Mouse (Mus musculus) G1E (cell line): ENCODE data around the gene Slc29a2.

Source experiments
- CTCF ChIP-seq: IDR thresholded peaks from 2 replicates; pipeline ENCODE4 v1.5.1; 2012; ENCODE audit warnings: low read depth, low read length, inconsistent platforms, mixed read lengths
- GATA1 ChIP-seq: IDR thresholded peaks from 2 replicates; pipeline ENCODE4 v1.6.1; 2012; ENCODE audit warnings: borderline replicate concordance, low read length, inconsistent platforms, mixed read lengths
- POLR2AphosphoS5 ChIP-seq: IDR thresholded peaks from 2 replicates; pipeline ENCODE4 v1.6.1; 2012; ENCODE audit warnings: low read depth, low read length, inconsistent platforms; ENCODE audit not compliant: insufficient replicate concordance

GRCm38 (mm10) chr19:5039301-5040114, 15.8 kb downstream of the Slc29a2 start:
- TF ChIP-seq CTCF (no peak), GATA1 (no peak), POLR2AphosphoS5 (no peak)
